Mouse (Mus musculus) mature B cell (primary cell): ENCODE measurements around the gene Zfp780b.
"Not testable (repeated sequence)": the region's sequence is repeated elsewhere in the genome, so short reads cannot be mapped to it uniquely, and the experiment has no call there.

Source experiments
- in situ Hi-C: fragments of 300-500 bp; cut with MboI; formaldehyde crosslinking; loops from 2 replicates; pipeline ENCODE4 v1.14.3; 2019

The Zfp780b gene

DNA sequence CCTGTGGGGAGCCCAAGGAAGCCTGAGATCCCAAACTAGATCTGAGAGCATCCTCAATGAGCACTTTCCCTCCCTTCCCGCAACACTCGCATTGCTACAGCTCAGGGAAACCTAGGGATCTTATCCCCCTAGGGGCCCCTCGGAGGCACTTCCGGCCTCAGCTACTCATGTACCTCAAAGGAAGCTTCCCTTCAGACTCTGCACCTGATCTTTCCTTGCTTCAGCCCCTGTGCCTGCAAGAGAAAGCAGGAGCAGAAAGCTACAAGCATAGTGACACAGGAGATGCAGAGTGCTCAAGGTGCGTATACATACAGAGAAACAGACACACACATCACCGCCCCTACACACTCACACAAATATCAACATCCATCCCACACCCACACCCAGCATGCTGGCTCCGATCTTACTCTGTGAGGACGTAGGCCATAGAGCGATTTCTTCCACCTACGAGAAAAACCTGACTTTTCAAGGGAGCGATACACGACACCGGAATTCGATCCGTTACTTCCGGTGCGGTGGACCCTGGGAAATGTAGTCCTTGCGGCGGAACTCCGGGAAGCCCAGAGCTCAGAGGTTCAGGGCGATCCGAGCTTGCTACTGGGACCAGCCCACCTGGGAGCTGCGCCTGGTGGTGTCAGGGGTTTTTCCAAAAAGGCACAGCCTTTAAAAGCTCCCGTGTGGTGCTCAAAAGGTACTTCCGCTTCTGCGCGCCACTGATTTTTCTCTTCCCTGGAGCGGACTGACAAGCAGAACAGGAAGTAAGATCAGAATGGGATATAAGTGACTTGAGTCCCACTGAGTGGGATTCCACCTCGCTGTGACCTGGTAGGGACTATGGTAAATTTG lies at the start of gene Zfp780b:
Gene Zfp780b, minus strand, starts transcription at position 489 of the 846 bp plus-strand sequence.
- in situ Hi-C loops, result no loop called here

DNA sequence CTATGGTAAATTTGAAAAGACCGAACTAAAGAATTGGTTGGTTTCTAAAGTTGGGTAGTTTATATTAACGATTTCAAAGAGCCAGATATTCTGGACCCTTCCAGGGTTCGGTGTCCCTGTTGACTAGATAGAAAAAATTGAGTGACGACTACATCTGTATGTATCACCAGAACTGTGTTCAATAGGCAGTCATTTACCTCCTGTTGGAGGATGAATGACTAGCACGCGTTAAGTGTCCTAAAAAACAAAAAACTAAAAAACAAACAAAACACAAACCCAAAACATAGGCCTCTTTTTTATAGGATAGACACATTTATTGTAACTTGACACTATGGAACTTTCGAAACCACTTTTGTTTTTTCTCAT lies 35.5 kb upstream of the Zfp780b start:
- in situ Hi-C loops, result no loop called here

DNA sequence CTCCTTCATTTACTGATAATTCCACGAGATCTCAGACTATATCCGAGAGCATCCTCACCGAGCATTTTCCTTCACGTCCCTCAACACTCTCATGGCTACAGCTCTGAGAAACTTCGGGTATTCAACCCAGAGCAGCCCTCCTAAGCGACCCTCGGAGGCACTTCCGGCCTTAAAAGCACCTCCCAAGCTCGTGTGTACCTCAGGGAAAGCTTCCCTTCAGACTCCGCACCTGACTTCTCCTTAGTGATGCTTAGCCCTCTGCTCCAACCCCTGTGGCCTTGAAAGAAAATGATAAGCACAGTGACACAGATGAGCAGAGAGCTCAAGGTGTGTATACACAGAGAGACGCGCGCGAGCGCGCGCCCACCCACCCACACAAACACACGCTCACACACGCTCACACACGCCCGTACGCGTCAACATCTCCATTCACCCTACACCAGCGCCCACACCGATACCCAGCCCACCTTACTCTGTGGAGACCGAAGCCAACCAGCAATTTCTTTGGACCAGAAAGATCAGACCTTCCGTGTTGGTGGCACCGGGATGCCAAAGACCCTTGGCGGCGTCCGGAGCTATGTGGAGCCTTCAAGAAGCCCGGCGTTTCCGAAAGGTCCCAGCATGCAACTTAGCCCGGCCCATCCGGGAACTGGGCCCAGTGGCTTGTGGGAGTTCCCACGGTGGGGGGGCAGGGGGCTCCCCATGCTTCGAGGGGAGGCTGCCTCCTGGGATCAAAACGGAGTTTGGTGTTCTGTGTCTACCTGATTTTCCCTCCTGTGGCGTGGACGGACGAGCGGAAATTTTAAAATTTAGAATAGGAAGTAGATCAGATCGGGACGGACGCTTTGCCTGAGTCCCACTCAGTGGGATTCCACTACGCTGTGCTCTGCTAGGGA lies 34.8 kb upstream of the Zfp780b start, which contains the start of gene Zfp850:
Gene Zfp850, minus strand, starts transcription at position 567 of the 896 bp plus-strand sequence.
- in situ Hi-C loops, result no loop called here

DNA sequence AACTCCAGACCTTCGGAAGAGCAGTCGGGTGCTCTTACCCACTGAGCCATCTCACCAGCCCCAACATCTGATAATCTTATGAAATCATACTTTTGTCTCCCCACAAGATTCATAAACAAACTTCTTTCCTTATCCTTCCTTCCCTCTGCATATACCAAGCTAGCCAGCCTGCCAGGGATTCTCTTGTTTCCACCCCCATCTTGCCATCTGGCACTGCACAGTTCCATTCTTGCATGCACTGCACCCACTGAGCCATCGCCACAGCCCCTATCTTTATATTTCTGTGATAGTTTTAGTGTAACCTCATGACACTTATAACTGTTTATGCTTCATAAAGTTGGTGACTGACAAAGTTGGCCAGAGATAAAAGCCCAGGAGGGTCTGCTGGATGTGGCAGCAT lies 31.3 kb upstream of the Zfp780b start:
- in situ Hi-C loops, result no loop called here

DNA sequence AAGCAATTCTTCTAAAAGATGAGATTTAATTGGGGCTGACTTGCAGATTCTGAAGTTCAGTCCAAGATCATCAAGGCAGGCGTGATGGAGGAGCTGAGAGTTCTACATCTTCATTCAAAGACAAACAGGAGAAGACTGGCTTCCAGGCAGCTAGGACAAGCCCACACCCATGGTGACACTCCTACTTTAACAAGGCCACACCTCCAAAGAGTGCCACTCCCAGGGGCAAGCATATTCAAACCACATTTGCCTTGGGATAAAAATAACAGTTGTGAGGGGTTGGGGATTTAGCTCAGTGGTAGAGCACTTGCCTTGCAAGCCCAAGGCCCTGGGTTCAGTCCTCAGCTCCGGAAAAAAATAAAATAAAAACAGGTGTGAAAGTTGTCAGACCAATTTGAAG lies 3.2 kb upstream of the Zfp780b start:
- in situ Hi-C loops, result no loop called here

DNA sequence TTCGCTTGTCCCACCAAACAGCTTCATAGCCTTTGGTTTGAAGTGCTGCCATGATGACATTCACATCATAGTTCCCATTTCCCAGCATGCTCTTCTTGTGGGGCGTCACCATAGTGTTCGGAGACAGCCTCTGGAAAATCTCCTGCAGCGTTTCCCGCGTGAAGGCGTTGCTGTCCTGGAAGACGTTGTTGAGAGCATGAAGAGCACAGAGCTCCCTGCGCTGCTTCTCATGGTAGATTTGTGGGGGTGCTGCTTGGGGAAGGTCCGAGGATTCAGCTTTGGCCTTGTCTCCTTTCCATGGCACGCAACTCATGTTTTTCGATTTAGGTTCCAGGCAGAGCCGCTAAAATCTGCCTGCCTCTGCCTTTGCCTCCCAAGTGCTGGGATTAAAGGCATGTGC lies 29.5 kb downstream of the Zfp780b start:
- in situ Hi-C loops, result not testable (repeated sequence)

DNA sequence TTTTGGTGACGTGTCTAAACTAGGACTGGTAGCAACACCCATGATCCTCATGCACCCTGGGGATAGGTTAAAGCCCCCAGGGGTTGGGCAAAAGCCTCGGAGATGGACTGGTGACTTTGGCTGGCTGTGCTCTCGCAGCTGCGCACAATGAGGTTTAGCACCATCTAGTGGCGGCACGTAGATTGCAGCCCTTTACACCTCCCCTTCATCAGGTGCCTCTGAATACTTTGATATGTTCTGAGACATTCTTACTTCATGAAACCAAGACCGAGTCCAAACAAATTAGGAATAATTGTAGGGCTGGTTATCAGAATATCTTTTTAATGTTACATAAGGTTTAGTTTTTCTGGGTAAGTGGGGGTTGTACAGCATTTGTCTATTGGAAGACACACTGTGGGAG lies 37.1 kb downstream of the Zfp780b start:
- in situ Hi-C loops, result not testable (repeated sequence)

DNA sequence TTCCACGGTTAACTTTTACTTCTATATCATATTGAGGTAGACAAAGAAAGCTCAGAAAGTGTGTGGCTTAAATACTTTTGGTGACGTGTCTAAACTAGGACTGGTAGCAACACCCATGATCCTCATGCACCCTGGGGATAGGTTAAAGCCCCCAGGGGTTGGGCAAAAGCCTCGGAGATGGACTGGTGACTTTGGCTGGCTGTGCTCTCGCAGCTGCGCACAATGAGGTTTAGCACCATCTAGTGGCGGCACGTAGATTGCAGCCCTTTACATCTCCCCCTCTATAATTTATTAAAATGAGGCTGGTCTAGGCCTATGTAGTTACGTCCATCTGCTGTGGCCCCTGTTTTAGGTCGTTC lies 45.2 kb downstream of the Zfp780b start:
- in situ Hi-C loops, result not testable (repeated sequence)

DNA sequence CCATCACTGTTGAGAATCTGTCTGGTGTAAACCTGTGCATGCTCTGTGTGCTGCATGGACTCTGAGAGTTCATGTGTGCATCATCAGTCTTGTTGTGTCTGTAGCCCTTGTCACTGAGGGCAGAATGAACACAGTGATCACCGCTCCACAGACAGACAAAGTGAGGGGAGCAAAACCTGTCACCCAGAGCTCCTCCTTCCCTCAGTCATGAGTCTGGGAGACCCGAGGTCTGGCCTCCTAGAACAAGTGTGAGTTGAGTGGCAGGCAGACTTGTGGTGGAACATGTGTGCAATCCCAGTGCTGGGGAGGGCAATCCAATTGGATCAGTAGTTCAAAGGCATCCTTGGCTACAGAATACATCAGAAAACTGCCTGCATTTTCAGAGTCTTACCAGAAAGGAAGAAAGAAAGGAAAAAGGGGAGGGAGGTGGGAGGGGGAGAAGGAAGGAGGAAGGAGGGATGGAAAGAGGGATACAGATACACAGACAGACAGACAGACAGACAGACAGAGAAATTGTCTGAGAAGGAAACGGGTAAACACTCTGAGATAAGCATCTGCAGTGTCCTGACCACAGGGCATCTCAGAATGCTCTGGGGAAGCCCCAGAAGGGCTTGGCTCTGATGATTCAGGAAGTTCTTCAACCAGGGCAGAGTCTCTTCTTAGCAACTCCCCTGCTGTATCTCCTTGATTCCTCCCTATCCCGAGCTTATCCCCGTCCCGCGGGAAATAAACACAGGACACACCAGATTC lies 45.7 kb downstream of the Zfp780b start:
- in situ Hi-C loops, result no loop called here

DNA sequence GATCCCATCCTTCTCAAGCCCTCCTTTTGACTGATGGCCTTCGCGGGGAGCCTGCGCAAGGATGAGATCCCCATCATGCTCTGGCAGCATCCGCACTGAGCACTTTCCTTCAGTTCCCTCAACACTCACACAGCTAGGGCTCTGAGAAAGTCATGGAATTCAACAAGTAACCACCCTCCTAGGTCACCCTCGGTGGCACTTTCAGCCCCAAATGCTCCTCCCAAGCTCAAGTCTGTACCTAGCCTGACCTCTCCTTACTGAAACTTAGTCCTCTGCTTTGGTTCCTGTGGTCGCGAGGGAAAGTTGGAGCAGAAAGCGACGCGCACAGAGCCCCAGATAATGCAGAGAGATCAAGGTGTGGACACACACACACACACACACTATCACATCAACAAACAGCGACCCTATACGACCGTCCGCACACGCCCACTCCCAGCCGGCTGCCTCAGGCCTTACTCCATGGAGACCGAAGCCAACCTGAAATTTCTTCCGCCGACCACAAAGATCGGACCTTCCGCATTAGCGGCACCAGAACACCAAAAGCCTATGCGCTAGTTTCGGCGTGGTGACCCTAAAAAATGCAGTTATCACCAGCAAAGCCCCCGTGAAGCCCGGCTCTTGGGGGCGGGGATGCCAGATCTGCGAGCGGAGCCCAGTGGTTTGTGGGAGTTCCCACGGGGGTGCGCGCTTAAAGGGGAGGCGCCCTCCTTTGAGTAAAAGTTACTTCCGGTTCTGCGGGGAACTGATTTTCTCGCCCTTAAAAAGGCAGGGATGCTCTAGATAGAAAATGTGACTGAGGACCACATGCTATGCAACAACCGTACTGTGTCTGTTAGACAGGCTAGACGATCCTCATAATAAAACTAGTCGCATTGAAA lies 49.9 kb downstream of the Zfp780b start, which contains the start of gene Zfp974:
Gene Zfp974, minus strand, starts transcription at position 643 of the 878 bp plus-strand sequence.
- in situ Hi-C loops, result loop anchor here (10.0 kb wide), 1 partner anchor 94 kb away; the partner anchor contains the start of gene Zfp59

DNA sequence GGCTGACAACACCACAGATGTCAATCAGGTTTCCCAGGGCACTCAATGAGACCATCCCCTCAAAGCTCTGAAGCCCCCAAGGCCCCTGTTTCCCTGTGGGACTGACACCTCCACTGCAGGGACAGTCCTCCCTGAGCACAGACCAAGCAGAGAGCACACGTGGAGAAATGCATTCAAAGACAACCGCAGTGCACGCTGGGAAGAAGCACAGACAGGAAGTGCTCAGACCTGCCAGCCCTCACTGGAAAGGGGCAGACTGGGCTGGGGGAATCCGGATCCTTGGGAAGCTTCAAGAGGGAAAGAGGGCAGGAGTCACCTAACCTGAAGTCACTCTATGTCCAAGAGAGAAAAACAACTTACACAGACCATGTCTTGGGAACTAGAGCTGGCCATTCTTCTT lies 51.9 kb downstream of the Zfp780b start:
- in situ Hi-C loops, result loop anchor here (10.0 kb wide), 1 partner anchor 92 kb away; the partner anchor contains the start of gene Zfp59

DNA sequence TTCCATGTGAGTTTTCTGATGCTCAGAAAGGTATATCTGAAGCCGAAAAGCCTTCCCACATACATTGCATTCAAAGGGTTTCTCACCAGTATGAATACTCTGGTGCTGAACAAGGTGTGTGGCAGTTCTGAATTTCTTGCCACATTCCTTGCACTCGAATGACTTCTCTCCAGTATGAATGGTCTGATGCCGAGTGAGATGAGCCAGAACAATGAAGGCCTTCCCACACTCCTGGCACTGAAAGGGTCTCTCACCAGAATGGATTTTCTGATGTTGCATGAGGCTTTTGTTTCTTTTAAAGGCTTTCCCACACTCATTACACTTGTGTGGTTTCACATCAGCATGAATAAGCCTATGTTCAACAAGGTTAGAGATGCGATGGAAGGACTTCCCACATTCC lies 68.0 kb downstream of the Zfp780b start:
- in situ Hi-C loops, result not testable (repeated sequence)
